Mouse (Mus musculus) heart, embryonic 10.5 days (tissue): ENCODE measurements around the gene Mettl26. TPM values are rescaled to one million over a fixed set of nuclear protein-coding genes. Genes with fewer than 3 reads are reported as not detected.

Source experiments
- DNase-seq: peaks from one replicate; pipeline ENCODE4 v3.0.0-alpha.2; 2017; ENCODE audit warnings: low spot score
- H3K27ac ChIP-seq: fragments of 300-500 bp; sonication (generic); 2 replicates; pipeline ENCODE4 v1.5.1; 2016; ENCODE audit warnings: mild to moderate bottlenecking
- H3K27me3 ChIP-seq: fragments of 300-500 bp; sonication (generic); 2 replicates; pipeline ENCODE4 v1.6.1; 2016; ENCODE audit warnings: mild to moderate bottlenecking; ENCODE audit not compliant: poor library complexity, insufficient read depth, severe bottlenecking
- H3K36me3 ChIP-seq: fragments of 300-500 bp; sonication (generic); 2 replicates; pipeline ENCODE4 v1.6.1; 2016; ENCODE audit warnings: mild to moderate bottlenecking, moderate library complexity
- H3K4me1 ChIP-seq: fragments of 300-500 bp; sonication (generic); 2 replicates; pipeline ENCODE4 v1.6.1; 2016; ENCODE audit warnings: mild to moderate bottlenecking
- H3K4me3 ChIP-seq: fragments of 300-500 bp; sonication (generic); 2 replicates; pipeline ENCODE4 v1.5.1; 2016; ENCODE audit warnings: mild to moderate bottlenecking, moderate library complexity
- H3K9me3 ChIP-seq: fragments of 300-500 bp; sonication (generic); 2 replicates; pipeline ENCODE4 v1.6.1; 2016; ENCODE audit warnings: mild to moderate bottlenecking, moderate library complexity
- WGBS: fragments of 180-500 bp; shearing (Covaris S2); methylation state at CpG from one replicate; pipeline ENCODE4 v1.1.7; 2016; 5-methylcytosine and 5-hydroxymethylcytosine counted together
- polyA plus RNA-seq: library from polyadenylated mRNA; unstranded; fragments of >200 nt; fragmentation: Nextera tagmentation; extraction: Ambion mirVana; gene quantifications from 2 replicates; pipeline ENCODE4 v1.2.1, GENCODE M21; 2016

Mettl26 gene
- polyA plus RNA-seq, 1 experiment from 2014 or later, result 55.4 TPM

DNA sequence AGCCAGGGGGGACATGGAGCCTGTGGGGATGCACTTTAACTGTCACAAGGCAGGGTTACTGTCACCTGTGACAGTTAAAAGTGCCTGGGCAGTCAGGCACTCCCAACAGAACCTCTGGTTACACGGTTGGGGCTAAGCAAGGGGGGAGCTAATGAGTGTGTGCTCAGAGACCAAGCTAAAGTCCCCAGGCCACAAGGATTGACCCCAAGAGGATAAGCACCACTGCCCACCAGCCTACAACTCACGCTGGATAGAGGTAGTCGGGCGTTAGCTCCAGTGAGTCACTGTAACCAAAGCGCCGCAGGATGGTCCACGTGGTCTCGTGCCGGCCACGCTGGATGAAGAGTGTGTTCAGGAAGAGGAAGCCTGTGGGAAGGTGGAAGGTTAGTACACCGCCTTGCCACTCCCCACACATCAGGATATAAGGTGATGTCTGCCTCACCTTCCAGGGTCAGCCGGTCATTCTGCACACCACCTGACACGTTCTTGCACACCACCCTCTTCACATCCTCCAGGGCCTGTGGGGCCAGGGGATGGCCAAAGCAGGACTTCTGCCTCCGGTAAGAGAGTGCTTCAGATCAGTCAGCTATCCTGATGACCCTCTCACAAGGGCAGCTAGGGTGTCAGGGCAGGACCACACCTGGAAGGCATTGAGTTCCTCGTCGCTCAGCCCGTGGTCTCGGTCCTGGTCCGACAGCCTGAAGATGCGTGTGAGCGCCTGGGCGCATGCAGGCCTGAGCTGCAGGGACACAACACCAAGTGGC, 33.6 kb upstream of the Mettl26 start, which contains the start of gene Gm20683:
Gene Gm20683, minus strand, starts transcription at position 647 of the 764 bp plus-strand sequence.
- no peak within 1 kb of the TSS for H3K27ac ChIP-seq
- H3K36me3 ChIP-seq, result peaks cover 67% of the 10 kb centered on the region
- 95% methylated on average over 22 of the region's 22 CpGs for WGBS
- H3K4me3 ChIP-seq, result no peak within 1 kb of the TSS
- H3K4me1 ChIP-seq, result peaks cover 55% of the 10 kb centered on the region
- DNase-seq, result no peak
- no peaks in the 10 kb centered on the region for H3K9me3 ChIP-seq
- H3K27me3 ChIP-seq, result no peaks in the 10 kb centered on the region

DNA sequence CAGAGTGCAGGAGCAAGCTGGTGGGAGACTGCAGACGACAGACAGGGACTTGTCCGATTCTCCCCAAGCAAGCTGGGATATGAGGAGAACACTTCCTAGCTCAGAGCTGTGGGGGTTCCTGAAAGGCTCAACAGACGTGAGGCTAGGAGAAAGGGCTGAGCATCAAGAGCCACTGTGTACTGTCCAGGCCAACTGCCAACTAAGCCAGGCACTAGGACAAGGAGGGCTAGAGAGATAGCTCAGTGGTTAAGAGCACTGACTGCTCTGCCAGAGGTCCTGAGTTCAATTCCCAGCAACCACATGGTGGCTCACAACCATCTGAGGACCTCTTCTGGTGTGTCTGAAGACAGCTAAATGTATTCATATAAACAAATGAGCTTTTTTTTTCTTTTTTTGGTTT, 32.4 kb upstream of the Mettl26 start:
- Histone ChIP-seq H3K9me3 (no peaks in the 10 kb centered on the region), H3K36me3 (peaks cover 76% of the 10 kb centered on the region), H3K27ac (no peak overlapping the region), H3K27me3 (no peaks in the 10 kb centered on the region), H3K4me1 (peaks cover 43% of the 10 kb centered on the region), H3K4me3 (no peak overlapping the region)
- 88% methylated on average over 3 of the region's 3 CpGs for WGBS
- no peak for DNase-seq

DNA sequence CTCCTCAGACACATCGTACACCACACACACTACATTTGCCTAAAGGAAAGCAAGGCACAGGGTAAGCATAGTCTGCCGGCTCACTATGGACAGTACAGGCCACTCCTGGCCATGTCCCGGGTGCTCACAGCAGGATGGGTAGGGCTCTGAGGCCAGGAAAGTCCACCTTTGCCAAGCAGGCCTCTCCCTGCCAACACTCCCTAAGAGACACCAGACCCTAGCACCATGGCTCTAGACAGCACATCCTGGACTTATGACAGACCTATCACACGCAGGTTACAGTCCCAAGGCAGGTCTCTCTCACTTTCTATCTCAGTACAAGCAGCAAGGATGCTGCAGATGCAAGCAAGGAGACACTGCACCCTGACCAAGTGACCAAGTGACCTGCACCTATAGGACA, 31.8 kb upstream of the Mettl26 start:
- WGBS, result 88% methylated on average over 4 of the region's 4 CpGs

DNA sequence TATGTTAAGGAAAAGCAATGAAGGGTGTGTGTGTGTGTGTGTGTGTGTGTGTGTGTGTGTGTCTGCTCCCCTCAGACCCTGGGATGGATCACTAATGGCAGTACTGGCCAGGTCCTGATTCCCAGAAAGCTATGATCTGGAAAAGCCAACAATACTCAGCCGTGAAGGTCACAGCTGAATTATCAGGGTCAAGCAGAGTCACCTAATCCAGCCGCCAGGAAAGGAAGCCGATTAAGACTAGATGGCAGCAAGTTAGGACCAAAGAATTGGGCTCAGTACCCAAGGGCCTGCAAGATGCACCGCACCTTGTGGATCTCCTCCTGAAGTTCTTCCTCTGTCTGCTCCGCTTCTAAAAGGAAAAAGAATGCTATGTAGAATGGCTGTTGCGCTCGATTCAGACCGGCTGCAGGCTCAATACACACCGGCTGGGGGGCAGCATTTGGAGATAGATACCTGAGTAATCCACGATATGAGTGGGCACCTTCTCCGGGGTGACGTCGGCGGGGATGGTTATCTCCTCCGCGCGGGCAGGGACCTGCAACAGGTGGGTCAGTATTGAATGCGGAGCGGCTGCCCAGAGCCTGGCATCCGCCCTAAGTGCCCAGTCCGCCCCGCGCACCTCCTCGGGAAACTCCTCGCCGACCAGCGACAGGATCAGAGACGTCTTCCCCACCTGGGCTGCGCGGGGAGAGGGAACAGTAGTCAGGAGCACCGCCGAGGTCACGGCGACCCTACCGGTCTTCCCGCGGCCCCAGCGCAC, 31.1 kb upstream of the Mettl26 start:
- 3% methylated on average over 38 of the region's 38 CpGs for WGBS
- peaks cover 36% of the 10 kb centered on the region for H3K4me1 ChIP-seq
- H3K27me3 ChIP-seq, result no peaks in the 10 kb centered on the region
- H3K27ac ChIP-seq, result peak overlapping the region; percentile 96
- no peaks in the 10 kb centered on the region for H3K9me3 ChIP-seq
- peaks cover 77% of the 10 kb centered on the region for H3K36me3 ChIP-seq
- DNase-seq, result no peak
- H3K4me3 ChIP-seq, result peak overlapping the region; percentile 89

More for the DNA sequence above, 31.8 kb upstream of the Mettl26 start:
- DNase-seq, result no peak
- Histone ChIP-seq H3K27ac (peak overlapping the region; percentile 96), H3K36me3 (peaks cover 77% of the 10 kb centered on the region), H3K27me3 (no peaks in the 10 kb centered on the region), H3K9me3 (no peaks in the 10 kb centered on the region), H3K4me1 (peaks cover 37% of the 10 kb centered on the region), H3K4me3 (peak overlapping the region; percentile 89)

DNA sequence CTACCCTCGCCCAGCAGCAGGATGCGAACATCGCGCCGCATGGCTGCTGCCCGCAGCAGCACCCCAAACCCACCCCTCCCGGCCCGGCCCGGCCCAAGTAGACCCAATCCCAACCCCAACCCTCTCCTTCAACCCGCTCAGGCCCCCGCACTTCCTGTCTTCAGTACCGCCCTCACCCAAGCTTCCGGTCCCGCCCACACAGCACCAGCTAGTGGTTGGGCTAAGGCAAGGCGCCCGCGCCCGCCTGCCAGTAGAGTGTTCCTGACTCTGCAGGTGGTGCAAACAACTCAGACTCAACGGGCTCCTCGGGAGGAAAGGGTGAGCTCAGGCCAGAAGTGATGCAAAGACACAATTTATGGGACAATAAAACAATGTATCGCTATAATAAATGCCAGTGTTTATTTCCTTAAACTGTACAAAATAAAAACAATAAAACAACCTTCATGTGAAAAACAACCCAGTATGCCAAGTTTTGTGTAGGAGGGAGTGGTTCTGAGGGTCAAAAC, 30.4 kb upstream of the Mettl26 start, which contains the start of gene Rhot2:
Gene Rhot2, minus strand, starts transcription at position 456 of the 506 bp plus-strand sequence.
- H3K4me3 ChIP-seq, result peak within 1 kb of the TSS; percentile 89
- peaks cover 77% of the 10 kb centered on the region for H3K36me3 ChIP-seq
- no peaks in the 10 kb centered on the region for H3K27me3 ChIP-seq
- under 1% methylated on average over 21 of the region's 21 CpGs for WGBS
- peaks cover 32% of the 10 kb centered on the region for H3K4me1 ChIP-seq
- DNase-seq, result peak; percentile 97
- H3K27ac ChIP-seq, result peak within 1 kb of the TSS; percentile 96
- no peaks in the 10 kb centered on the region for H3K9me3 ChIP-seq

DNA sequence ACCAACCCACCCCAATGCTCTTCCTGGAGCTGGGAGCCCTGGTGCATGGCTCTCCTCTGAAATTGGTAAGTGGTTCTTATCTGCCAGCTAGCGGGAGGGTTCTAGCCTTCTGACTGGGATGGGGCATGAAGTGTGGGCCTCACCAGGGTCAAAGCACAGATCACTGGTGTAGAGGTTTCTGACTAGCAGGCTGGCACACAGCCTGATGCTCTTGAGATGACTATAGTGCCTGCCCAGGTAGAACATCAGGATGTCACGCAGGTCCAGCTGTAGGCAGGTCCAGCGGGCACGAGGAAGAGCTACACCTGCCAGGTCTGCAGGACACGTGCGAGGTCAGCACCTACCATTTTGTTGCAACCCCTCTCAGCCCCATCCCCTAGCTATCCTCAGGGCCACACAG, 14.6 kb upstream of the Mettl26 start:
- no peak overlapping the region for H3K27ac ChIP-seq
- peaks cover 32% of the 10 kb centered on the region for H3K36me3 ChIP-seq
- WGBS, result 94% methylated on average over 6 of the region's 6 CpGs
- H3K4me1 ChIP-seq, result peaks cover 28% of the 10 kb centered on the region
- peak overlapping the region; percentile 76 for H3K4me3 ChIP-seq
- H3K27me3 ChIP-seq, result no peaks in the 10 kb centered on the region
- DNase-seq, result no peak
- no peaks in the 10 kb centered on the region for H3K9me3 ChIP-seq

DNA sequence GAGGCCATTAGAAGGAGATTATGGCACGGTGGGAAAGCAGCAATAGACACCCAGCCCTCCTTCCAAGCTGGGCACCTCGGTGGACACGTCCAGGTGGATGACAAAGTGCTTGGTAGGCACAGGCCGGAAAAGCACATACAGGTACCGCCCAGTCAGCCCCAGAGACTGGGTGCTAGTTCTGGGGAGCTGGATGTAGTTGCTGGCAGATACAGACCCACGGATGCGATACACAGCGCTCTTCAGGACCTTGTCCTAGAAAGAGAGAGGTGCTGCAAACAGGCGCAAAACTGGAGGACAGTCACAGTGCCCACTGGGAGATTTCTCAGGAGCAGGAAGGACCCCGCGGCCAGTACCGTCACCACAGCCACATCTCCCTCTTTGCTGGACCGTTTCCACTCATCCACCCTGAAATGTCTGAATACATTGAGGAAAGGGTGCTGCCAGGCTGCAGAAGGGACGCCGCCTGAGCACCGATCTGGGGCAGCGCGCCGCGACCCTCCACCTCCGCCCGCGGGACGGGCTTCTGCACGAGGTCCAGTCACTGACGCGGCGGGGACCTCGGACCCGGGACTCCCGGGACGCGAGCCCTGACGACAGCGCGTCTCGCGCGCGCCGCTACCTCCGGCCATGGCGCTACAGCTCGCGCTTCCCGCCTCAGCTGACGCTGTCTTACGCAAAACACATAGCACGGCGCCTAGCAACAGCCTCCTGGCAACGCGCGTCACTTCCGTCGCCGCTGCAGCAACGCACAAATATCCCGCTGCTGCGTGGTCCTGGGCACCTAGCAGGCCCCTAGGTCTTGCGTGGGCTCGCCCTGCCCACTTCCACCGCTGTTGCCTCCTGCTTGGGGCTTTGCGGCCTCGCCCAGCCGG, 13.8 kb upstream of the Mettl26 start, which contains the start of gene Wdr90:
Gene Wdr90, minus strand, starts transcription at position 670 of the 872 bp plus-strand sequence.
- H3K27ac ChIP-seq, result peak within 1 kb of the TSS; percentile 92
- 4% methylated on average over 65 of the region's 65 CpGs for WGBS
- peaks cover 32% of the 10 kb centered on the region for H3K4me1 ChIP-seq
- peak; percentile 96 for DNase-seq
- no peaks in the 10 kb centered on the region for H3K27me3 ChIP-seq
- peaks cover 33% of the 10 kb centered on the region for H3K36me3 ChIP-seq
- H3K9me3 ChIP-seq, result no peaks in the 10 kb centered on the region
- H3K4me3 ChIP-seq, result peak within 1 kb of the TSS; percentile 76

DNA sequence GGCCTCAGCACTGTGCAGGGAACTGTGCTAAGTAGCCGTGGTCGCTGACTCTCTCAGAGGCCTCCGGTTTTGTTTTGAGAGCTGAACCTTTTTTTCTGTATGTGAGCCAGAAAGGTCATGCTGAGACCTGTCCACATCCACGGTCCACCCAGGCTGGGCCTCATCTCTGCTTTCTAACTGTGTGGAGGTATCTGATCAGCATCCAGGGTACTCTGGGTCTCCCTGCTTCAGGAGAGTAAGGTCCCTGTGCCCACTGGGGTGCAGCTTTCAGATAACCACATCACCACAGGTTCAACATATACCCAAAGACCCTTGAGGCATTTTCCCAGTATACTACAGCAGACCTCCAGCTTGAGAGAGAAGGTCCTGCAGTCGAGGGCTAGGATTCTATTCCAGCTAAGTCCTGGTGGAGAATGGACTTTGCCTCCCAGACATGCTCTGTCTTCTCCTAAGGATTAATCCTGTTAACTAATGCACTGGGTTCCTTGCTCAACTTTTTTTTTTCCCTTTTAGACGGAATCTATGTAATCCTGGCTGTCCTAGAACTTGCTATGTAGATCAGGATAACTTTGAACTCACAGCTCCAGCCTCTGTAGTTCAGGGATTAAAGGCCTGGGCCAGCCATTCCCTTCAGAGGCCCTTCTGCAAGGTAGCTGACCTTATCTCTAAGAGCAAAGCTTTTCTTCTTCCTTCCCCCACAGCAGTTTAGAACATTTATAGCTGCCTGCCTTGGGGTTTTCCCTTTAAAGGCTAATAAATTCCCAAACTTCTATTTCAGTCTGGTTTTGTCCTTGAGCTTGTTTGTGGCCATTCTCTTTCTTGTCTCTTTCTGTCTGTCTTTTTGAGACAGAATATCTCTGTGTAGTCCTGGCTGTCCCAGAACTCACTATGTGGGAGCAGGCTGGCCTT, 12.9 kb upstream of the Mettl26 start:
- DNase-seq, result no peak
- 13% methylated on average over 6 of the region's 6 CpGs for WGBS
- Histone ChIP-seq H3K27me3 (no peaks in the 10 kb centered on the region), H3K36me3 (peaks cover 38% of the 10 kb centered on the region), H3K9me3 (no peaks in the 10 kb centered on the region), H3K4me3 (peak overlapping the region; percentile 76), H3K27ac (peak overlapping the region; percentile 92), H3K4me1 (peaks cover 41% of the 10 kb centered on the region)

DNA sequence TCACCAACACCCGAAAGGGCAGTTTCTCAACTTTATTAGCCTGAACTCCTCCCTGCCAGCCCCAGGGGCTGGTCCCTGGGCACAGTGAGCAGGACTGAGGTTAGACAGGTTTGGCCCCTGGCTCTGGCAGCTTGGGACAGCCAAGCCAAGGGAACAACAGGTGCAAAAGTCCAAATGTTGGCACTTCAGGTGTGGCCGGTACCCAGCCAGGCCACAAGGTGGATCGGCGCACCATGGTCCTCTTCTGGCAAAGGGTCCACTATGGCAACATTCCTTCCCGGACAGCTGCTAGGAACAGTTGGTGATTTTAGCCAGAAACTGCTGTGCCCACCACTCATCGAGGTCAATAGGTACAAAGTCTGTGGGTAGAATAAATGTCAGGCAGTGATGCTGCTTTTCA, 11.2 kb upstream of the Mettl26 start:
- Histone ChIP-seq H3K4me1 (peaks cover 58% of the 10 kb centered on the region), H3K27me3 (no peaks in the 10 kb centered on the region), H3K36me3 (peaks cover 36% of the 10 kb centered on the region), H3K27ac (no peak overlapping the region), H3K4me3 (no peak overlapping the region), H3K9me3 (no peaks in the 10 kb centered on the region)
- no peak for DNase-seq
- WGBS, result 88% methylated on average over 6 of the region's 6 CpGs

DNA sequence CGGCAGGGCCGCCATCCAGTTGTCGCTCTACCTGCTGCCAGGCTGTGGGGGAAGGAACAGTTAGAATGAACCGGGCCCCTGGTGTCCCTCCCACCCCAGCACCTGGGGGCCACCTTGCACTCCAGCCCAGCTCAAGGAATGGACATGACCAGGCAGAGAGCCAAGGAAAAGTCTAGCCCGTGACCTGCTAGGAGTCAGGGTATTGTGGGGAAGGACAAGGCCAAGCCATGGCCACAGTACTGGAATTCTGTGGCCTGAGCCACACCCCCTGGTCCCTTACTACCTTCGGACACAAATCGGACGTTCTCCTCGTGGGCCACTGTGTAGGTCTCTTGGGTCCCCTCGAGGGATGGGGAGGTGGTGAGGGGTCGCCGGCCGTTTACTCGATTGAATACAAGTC, 10.6 kb upstream of the Mettl26 start:
- peaks cover 36% of the 10 kb centered on the region for H3K36me3 ChIP-seq
- WGBS, result 92% methylated on average over 14 of the region's 14 CpGs
- DNase-seq, result no peak
- no peak overlapping the region for H3K4me3 ChIP-seq
- no peaks in the 10 kb centered on the region for H3K9me3 ChIP-seq
- H3K4me1 ChIP-seq, result peaks cover 64% of the 10 kb centered on the region
- H3K27me3 ChIP-seq, result no peaks in the 10 kb centered on the region
- H3K27ac ChIP-seq, result no peak overlapping the region

DNA sequence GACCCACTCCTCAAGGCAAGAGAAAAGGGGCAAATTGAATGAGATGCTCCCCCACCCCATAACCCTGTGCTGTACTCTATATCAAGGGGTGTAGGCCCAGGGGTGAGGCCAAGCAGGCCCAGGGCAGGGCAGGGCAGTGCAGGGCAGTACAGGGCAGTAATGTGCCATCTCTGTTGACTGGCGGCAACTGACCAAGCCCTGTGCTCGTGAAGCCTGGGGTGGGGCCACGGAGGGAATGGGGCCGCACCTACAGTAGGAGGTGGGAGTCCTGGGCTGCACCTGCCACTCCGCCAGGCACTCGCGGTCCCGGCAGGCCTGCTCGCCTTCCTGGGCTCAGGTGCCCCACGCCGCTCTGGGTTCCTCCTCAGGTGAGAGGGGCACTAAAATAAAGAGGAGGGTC, 9.6 kb upstream of the Mettl26 start:
- Histone ChIP-seq H3K27me3 (no peaks in the 10 kb centered on the region), H3K4me1 (peaks cover 57% of the 10 kb centered on the region), H3K9me3 (no peaks in the 10 kb centered on the region), H3K4me3 (0 out of 2 replicates have a peak overlapping the region, but pooled peaks have one; percentile 1), H3K27ac (0 out of 2 replicates have a peak overlapping the region, but pooled peaks have one; percentile 6), H3K36me3 (peaks cover 36% of the 10 kb centered on the region)
- DNase-seq, result no peak
- 87% methylated on average over 11 of the region's 11 CpGs for WGBS
